Mouse (Mus musculus) frontal cortex, adult (tissue): ENCODE results near the gene Bahd1.

Experiments used
- ATAC-seq: cut with Nextera tagmentation; 2 replicates; pipeline ENCODE4 v1.9.2; 2017; ENCODE audit warnings: mild to moderate bottlenecking, moderate library complexity, mixed read lengths; ENCODE audit not compliant: low TSS enrichment

Gene Bahd1

DNA sequence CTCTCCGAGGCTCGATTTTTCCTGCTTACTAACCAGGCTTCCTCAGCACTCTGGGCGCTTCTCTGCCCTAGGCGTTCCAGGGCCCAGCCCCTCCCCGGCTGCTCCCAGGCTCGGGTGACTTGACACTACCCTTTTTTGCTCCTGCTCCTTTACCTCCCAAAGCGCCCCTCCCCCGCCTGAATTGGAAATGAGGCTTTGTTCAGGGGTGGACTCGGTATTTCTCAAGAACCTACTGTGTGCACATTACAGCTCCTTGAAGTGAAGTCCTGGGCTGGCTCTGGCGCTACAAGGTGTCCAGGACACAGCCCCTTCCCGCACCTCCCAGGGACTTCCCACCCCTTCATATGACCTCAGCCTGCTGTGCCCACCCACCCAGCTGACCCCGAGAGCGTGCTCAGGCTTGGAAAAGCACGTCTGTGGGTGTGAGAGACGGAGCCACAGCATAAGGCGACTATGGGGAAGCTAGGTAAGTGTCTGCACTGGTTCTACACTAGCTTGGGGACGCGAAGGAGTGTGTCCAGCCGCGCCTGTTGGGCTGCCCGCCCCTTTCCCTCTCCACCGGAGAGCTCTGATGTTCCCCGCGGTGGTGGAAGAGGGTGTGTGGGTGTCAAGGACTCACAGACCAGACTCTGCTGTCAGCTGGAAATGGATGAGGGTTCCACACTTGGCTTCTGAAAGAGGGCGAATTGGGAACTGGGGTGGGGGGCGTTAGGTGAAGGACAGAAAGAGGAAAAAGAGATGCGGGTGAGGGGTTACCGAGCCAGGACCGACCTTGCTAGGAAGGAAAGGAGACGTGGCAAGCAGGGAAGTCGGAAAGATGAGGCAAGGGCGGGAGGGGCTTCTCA is at the start of gene Bahd1:
TSS of gene Bahd1 (plus strand) at position 397 of the 845 bp plus-strand sequence.
- ATAC-seq, result peak; percentile 28

DNA sequence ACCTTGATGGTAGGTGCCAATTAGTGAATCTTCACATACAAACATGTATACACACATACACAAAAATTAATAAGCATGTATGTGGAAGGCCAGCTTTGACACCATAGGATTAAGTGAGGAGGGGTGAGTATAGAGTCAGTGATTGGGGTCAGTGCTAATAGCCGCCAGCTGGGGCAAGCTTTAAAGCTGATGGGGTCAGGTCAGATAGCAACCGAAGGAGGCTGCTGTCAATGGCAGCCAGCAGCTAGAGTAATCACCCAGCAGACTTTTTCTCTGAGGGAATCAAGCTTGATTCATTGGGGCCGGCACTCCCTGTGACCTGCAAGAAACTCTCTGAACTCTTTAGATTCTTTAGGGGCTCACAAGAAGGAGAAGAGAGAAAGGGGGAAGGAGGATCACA is 48.4 kb upstream of the Bahd1 start:
- ATAC-seq, result no peak

- ATAC-seq, result peak; percentile 100
Observed at GRCm38 (mm10) chr2:118861454-118862339, 38.5 kb upstream of the Bahd1 start, which contains the start of gene Ivd. Ivd (plus strand) TSS chr2:118861954.

- 0 out of 2 replicates have a peak, but pooled peaks have one; percentile 3 for ATAC-seq
Observed at GRCm38 (mm10) chr2:118862340-118862675, 37.9 kb upstream of the Bahd1 start.

DNA sequence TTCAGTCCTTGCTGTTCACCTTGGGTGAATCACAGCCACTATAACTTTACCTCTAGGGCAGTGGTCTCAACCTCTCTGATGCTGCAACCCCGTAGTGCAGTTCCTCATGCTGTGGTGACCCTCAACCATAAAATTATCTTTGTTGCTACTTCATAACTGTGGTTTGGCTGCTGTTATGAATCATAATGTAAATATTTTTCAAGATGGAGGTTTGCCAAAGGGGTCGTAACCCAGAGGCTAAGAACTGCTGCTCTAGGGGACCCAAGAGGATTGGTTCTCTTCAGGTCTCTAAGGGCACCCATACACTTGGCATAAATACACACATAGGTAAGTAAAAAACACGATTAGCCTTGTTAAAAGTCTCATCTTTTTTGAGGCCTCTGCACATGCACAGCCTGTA is 29.6 kb upstream of the Bahd1 start:
- ATAC-seq, result no peak

GRCm38 (mm10) chr2:118871032-118871431 is 29.1 kb upstream of the Bahd1 start:
- no peak for ATAC-seq

DNA sequence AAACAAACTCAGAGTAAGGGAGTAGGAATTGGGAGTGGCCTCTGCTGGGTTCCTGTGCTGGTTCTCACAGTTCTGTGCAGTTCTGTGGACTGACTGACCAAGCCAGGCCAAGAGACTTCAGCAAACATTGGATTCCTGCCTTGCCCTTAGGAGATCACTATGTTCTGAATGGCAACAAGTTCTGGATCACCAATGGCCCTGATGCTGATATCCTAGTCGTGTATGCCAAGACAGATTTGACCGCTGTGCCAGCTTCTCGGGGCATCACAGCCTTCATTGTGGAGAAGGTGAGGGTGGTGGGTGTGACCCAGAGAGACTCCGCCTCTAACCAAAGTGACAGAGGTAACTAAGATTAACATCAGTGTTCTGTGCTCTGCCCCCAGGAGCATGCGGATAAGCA is 27.2 kb upstream of the Bahd1 start:
- ATAC-seq, result no peak

DNA sequence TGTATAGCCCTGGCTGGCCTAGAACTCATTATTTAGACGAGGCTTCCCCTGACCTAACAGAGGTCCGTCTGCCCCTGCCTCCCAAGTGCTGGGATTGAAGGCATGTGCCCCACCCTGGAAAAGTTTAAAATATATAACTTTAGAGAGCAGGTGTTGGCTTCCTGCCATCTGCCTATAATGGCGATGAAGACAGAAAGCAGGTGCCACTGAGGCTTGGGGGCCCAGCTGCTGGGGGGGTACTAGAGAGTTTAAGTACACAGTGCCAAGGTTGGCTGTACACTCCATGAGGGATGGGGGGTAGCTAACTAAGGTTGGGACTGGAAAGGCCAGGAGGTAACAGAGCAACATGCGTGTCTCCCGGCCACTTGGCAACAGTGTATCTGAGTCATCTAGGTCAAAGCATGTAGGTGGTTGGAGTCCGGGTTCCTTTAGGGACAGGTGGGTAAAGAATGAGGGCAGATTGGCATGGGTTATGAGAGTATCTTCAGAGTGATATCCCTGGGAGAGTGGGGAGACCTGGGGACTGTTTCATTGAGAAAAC is 26.2 kb upstream of the Bahd1 start:
- ATAC-seq, result no peak

- ATAC-seq, result no peak
Observed at GRCm38 (mm10) chr2:118875316-118875715, 24.9 kb upstream of the Bahd1 start.

DNA sequence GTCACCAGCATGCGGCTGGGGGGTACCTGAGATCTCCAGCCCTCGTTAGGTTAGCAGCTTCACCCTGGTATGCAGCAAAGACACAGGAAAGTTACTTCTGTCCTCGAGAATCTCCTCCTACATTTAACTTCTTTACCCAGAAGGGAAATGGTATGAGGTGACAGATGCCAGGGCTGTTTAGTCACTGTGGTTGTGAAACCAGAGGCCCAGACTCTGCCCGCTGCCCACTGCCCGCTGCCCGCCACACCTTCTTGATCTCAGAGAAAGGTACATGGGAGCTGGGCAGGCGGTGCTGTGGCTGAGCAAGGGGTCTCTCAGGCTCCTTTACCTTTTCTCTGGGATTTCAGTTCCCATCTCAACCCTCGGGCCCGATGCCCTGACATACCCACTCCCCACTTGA is 23.7 kb upstream of the Bahd1 start:
- no peak for ATAC-seq

GRCm38 (mm10) chr2:118881019-118881418 is 19.2 kb upstream of the Bahd1 start:
- no peak for ATAC-seq

- no peak for ATAC-seq
Observed at GRCm38 (mm10) chr2:118881956-118882355, 18.2 kb upstream of the Bahd1 start.

DNA sequence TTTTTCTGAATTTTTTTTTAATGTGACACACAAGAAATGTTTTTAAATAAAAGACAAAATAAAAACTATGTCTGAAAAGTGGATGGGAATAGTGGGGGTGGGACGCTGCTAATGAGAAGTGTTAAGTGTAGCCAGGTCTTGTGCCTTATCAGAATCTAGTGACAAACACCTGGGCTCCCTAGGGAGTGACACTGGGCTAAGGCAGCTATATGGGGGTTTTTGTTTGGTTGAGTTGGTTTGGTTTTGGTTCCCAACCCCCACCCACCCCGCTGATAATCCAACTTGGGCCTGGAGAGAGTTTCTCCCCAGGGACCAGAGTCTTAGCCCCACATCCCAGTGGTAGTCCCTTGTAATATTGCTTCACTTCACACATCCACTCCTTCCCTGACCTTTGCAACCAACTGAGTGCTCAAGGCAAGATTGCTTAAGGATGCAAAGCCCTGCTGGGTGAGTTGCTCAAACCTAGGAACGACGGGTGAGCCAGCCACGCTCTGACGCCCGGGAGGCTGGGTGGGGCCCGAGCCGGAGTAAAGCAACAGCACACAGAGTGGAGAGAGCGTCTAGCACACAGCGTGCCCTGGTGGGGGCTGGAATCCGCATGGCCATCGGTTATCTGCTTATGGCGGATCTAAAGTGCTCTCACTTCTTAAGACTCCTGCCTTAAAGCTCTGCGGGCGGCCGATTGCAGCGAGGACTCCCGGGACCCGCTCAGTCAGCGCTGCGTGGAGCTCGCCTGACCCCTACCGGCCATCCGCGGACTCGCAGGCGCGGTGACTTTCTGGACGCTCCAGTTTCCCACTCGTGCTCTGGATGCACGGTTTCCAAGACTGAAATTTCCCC is 17.1 kb upstream of the Bahd1 start:
- ATAC-seq, result peak; percentile 84

GRCm38 (mm10) chr2:118887440-118887839 is 12.7 kb upstream of the Bahd1 start:
- ATAC-seq, result no peak

GRCm38 (mm10) chr2:118887845-118888548 is 12.2 kb upstream of the Bahd1 start:
- 0 out of 2 replicates have a peak, but pooled peaks have one; percentile 11 for ATAC-seq

GRCm38 (mm10) chr2:118891173-118891572 is 9.0 kb upstream of the Bahd1 start:
- ATAC-seq, result no peak

GRCm38 (mm10) chr2:118895990-118896913 is 3.9 kb upstream of the Bahd1 start:
- no peak for ATAC-seq

DNA sequence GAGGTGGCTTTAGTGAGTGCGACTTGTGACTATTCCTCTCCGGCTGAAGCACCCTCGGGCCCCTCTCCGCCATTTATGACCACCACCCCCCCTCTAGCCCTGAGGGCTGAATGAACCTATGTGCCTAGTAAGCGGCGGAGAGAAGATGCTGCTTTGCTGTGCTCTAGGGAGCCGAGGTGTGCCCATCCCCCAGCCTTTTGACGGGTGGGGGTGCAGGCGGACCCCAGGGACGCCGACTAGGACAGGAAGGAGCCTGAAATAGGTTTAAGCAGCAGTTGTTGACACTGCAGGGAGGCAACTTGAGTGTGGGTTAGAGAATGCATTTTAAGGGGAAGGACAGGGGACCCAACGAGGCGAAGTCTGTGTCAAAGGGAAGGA is 3.3 kb upstream of the Bahd1 start:
- ATAC-seq, result no peak

DNA sequence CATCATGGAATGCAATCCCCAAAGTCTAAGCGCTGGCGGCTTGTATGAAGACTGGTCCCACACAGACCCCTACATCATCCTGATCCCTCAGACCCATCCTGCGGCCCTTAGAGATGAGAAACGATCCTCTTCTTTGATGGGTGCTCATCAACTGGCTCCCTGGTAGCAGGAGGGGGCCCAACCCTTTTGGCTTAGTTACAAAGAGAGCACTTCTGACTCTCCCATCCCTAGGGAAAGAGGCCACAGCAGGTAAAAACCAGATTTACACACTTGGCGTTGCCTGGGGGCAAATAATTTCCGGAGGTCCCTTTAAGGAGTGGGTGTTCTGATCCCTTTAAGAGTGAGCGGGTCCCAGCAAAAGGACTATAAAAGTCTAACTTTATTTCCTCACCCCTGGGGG is 2.8 kb upstream of the Bahd1 start:
- no peak for ATAC-seq

- no peak for ATAC-seq
Observed at GRCm38 (mm10) chr2:118897808-118898207, 2.4 kb upstream of the Bahd1 start.
